Mouse (Mus musculus): ENCODE results near the gene Psmc4. TPM values are rescaled to one million over a fixed set of nuclear protein-coding genes. Genes with fewer than 3 reads are reported as not detected.
A peak's percentile ranks its signal among the peaks of the same experiment; 100 is the strongest.

The Psmc4 gene
- 340 and 343 TPM in 2 replicates for polyA plus RNA-seq (2015; fragmentation: Nextera tagmentation; extraction: Ambion mirVana)

GRCm38 (mm10) chr7:28049476-28050409 lies at the start of gene Psmc4:
Psmc4 (minus strand) TSS chr7:28050101.
- peaks cover 41% of the 10 kb centered on the region for H3K36me3 ChIP-seq
- H3K9ac ChIP-seq: peak within 1 kb of the TSS; percentile 88
- H3K27me3 ChIP-seq: no peaks in the 10 kb centered on the region
- H3K4me3 ChIP-seq: peak within 1 kb of the TSS; percentile 81
- peaks cover 19% of the 10 kb centered on the region for H3K4me1 ChIP-seq
- no peaks in the 10 kb centered on the region for H3K9me3 ChIP-seq
- H3K27ac ChIP-seq: no peak within 1 kb of the TSS; the same call in 1 of the 2 replicates
- WGBS: under 1% methylated on average over 52 of the region's 52 CpGs
- H3K4me2 ChIP-seq (replicated peaks): peak within 1 kb of the TSS; percentile 83
- peak; percentile 97 for ATAC-seq (ENCODE audit: low FRiP score, low read depth)

- Histone ChIP-seq H3K27me3 (peaks cover 5% of the 10 kb centered on the region; the same call in 1 of the 2 replicates), H3K4me3 (no peak overlapping the region), H3K9me3 (peaks cover 11% of the 10 kb centered on the region), H3K27ac (no peak overlapping the region), H3K9ac (no peak overlapping the region), H3K4me2 (replicated peaks) (no peak overlapping the region), H3K4me1 (no peaks in the 10 kb centered on the region), H3K36me3 (no peaks in the 10 kb centered on the region)
- no peak for ATAC-seq (ENCODE audit: low FRiP score, low read depth)
- WGBS: 94% methylated on average over 16 of the region's 16 CpGs
Observed at GRCm38 (mm10) chr7:28099101-28099500, 49.2 kb upstream of the Psmc4 start.

- H3K9me3 ChIP-seq: no peaks in the 10 kb centered on the region
- ATAC-seq (ENCODE audit: low FRiP score, low read depth): no peak
- 0 out of 2 replicates have a peak overlapping the region, but pooled peaks have one; percentile 25 for H3K9ac ChIP-seq
- no peak overlapping the region for H3K4me2 ChIP-seq (replicated peaks)
- H3K36me3 ChIP-seq: no peaks in the 10 kb centered on the region
- 33% methylated on average over 11 of the region's 11 CpGs for WGBS
- H3K27ac ChIP-seq: no peak overlapping the region
- H3K27me3 ChIP-seq: peaks cover 5% of the 10 kb centered on the region; the same call in 1 of the 2 replicates
- H3K4me1 ChIP-seq: peaks cover 6% of the 10 kb centered on the region
- H3K4me3 ChIP-seq: no peak overlapping the region
Observed at GRCm38 (mm10) chr7:28093541-28093940, 43.6 kb upstream of the Psmc4 start.

- no peak for ATAC-seq (ENCODE audit: low FRiP score, low read depth)
- H3K4me1 ChIP-seq: peaks cover 8% of the 10 kb centered on the region; the same call in 1 of the 2 replicates
- no peaks in the 10 kb centered on the region for H3K27me3 ChIP-seq
- H3K9ac ChIP-seq: no peak overlapping the region
- 77% methylated on average over 16 of the region's 16 CpGs for WGBS
- no peak overlapping the region for H3K27ac ChIP-seq
- no peak overlapping the region for H3K4me2 ChIP-seq (replicated peaks)
- H3K9me3 ChIP-seq: no peaks in the 10 kb centered on the region
- no peak overlapping the region for H3K4me3 ChIP-seq
- H3K36me3 ChIP-seq: no peaks in the 10 kb centered on the region
Observed at GRCm38 (mm10) chr7:28086236-28086635, 36.3 kb upstream of the Psmc4 start.

DNA sequence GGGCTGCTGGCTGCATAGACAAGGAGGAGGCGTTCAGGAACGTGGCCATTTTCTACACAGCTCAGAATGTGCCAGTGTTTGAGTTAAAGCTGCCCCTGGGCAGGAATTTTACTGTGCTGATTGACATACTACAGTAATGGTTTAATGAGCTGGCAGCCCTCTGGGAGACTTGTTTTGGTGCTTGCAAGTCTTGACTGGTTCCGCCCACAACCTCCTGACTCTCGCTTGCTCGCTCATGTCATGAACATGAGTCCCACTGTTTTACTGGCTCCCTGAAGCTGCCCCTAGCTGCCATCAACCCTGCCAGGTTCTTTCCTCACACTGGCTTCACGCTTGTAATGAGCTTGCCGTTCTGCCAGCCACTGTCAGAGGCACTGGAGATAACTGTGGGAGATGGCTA lies 34.3 kb upstream of the Psmc4 start:
- no peaks in the 10 kb centered on the region for H3K27me3 ChIP-seq
- no peak overlapping the region for H3K9ac ChIP-seq
- H3K4me1 ChIP-seq: peaks cover 8% of the 10 kb centered on the region; the same call in 1 of the 2 replicates
- no peak overlapping the region for H3K4me3 ChIP-seq
- WGBS: 46% methylated on average over 7 of the region's 7 CpGs
- H3K27ac ChIP-seq: no peak overlapping the region
- 0 out of 2 replicates have a peak, but pooled peaks have one; percentile 32 for ATAC-seq (ENCODE audit: low FRiP score, low read depth)
- H3K9me3 ChIP-seq: no peaks in the 10 kb centered on the region
- no peak overlapping the region for H3K4me2 ChIP-seq (replicated peaks)
- no peaks in the 10 kb centered on the region for H3K36me3 ChIP-seq

- H3K36me3 ChIP-seq: no peaks in the 10 kb centered on the region
- H3K9ac ChIP-seq: no peak within 1 kb of the TSS
- no peak within 1 kb of the TSS for H3K4me2 ChIP-seq (replicated peaks)
- H3K27ac ChIP-seq: no peak within 1 kb of the TSS
- no peak for ATAC-seq (ENCODE audit: low FRiP score, low read depth)
- no peaks in the 10 kb centered on the region for H3K9me3 ChIP-seq
- no peak within 1 kb of the TSS for H3K4me3 ChIP-seq
- H3K4me1 ChIP-seq: 0 out of 2 replicates have a peak, but pooled peaks cover 7% of the 10 kb centered on the region
- 87% methylated on average over 21 of the region's 21 CpGs for WGBS
- H3K27me3 ChIP-seq: no peaks in the 10 kb centered on the region
Observed at GRCm38 (mm10) chr7:28070531-28071298, 20.8 kb upstream of the Psmc4 start, which contains the start of gene Fcgbp. Fcgbp (plus strand) TSS chr7:28071236.

- H3K36me3 ChIP-seq: no peaks in the 10 kb centered on the region
- no peak overlapping the region for H3K9ac ChIP-seq
- no peak overlapping the region for H3K4me2 ChIP-seq (replicated peaks)
- no peak overlapping the region for H3K27ac ChIP-seq
- 46% methylated on average over 3 of the region's 3 CpGs for WGBS
- no peak overlapping the region for H3K4me3 ChIP-seq
- no peaks in the 10 kb centered on the region for H3K27me3 ChIP-seq
- no peak for ATAC-seq (ENCODE audit: low FRiP score, low read depth)
- H3K9me3 ChIP-seq: no peaks in the 10 kb centered on the region
- 0 out of 2 replicates have a peak, but pooled peaks cover 7% of the 10 kb centered on the region for H3K4me1 ChIP-seq
Observed at GRCm38 (mm10) chr7:28069546-28070172, 19.8 kb upstream of the Psmc4 start.

DNA sequence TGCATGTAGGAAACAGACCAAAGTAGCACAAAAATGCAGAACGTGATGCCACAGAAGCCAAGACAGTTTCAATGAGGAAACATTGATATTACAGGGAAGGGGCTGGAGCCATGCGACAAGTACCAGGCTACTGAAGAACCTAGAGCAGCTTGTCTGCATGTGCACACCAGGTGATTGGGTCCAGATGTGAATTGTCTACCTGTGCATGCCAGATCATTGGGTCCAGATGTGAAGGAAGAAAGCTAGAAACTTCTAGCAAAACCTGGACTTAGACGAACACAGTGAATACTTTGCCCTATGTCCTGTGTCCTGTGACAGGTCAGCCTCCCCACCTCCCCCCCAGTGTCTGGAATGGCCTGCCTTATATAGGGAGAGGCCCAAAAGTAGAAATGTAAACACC lies 18.8 kb upstream of the Psmc4 start:
- Histone ChIP-seq H3K36me3 (no peaks in the 10 kb centered on the region), H3K9ac (no peak overlapping the region), H3K4me2 (replicated peaks) (no peak overlapping the region), H3K27ac (no peak overlapping the region), H3K4me1 (0 out of 2 replicates have a peak, but pooled peaks cover 7% of the 10 kb centered on the region), H3K4me3 (no peak overlapping the region), H3K9me3 (no peaks in the 10 kb centered on the region), H3K27me3 (no peaks in the 10 kb centered on the region)
- ATAC-seq (ENCODE audit: low FRiP score, low read depth): no peak
- 38% methylated on average over 3 of the region's 3 CpGs for WGBS

- no peak for ATAC-seq (ENCODE audit: low FRiP score, low read depth)
- H3K4me2 ChIP-seq (replicated peaks): no peak overlapping the region
- H3K4me3 ChIP-seq: no peak overlapping the region
Observed at GRCm38 (mm10) chr7:28059972-28060371, 10.1 kb upstream of the Psmc4 start.

GRCm38 (mm10) chr7:28053046-28053930 lies 3.4 kb upstream of the Psmc4 start:
- Histone ChIP-seq H3K4me3 (no peak overlapping the region), H3K4me2 (replicated peaks) (no peak overlapping the region), H3K36me3 (peaks cover 5% of the 10 kb centered on the region), H3K27me3 (no peaks in the 10 kb centered on the region), H3K9me3 (no peaks in the 10 kb centered on the region), H3K4me1 (peaks cover 15% of the 10 kb centered on the region), H3K27ac (no peak overlapping the region), H3K9ac (no peak overlapping the region)
- no peak for ATAC-seq (ENCODE audit: low FRiP score, low read depth)
- 80% methylated on average over 6 of the region's 6 CpGs for WGBS

More at GRCm38 (mm10) chr7:28059972-28060371, 10.1 kb upstream of the Psmc4 start:
- Histone ChIP-seq H3K4me1 (no peaks in the 10 kb centered on the region), H3K9ac (no peak overlapping the region), H3K9me3 (peaks cover 4% of the 10 kb centered on the region; the same call in 1 of the 2 replicates), H3K27me3 (no peaks in the 10 kb centered on the region), H3K36me3 (no peaks in the 10 kb centered on the region), H3K27ac (no peak overlapping the region)
- WGBS: 89% methylated on average over 1 of the region's 1 CpGs

GRCm38 (mm10) chr7:28050584-28050983 lies 683 bp upstream of the Psmc4 start:
- no peak for ATAC-seq (ENCODE audit: low FRiP score, low read depth)
- H3K36me3 ChIP-seq: peaks cover 32% of the 10 kb centered on the region
- peak overlapping the region; percentile 81 for H3K4me3 ChIP-seq
- H3K4me1 ChIP-seq: peaks cover 19% of the 10 kb centered on the region
- peak overlapping the region; percentile 54 for H3K4me2 ChIP-seq (replicated peaks)
- no peaks in the 10 kb centered on the region for H3K27me3 ChIP-seq
- H3K9me3 ChIP-seq: no peaks in the 10 kb centered on the region
- H3K9ac ChIP-seq: peak overlapping the region; percentile 59
- H3K27ac ChIP-seq: no peak overlapping the region
- 62% methylated on average over 17 of the region's 17 CpGs for WGBS

Measured in limb, embryonic 13.5 days (tissue).